Mouse (Mus musculus) naive thymus-derived CD4-positive, alpha-beta T cell, adult 2 months (primary cell): ENCODE data around the gene Rasl10b.

Experiments used
- DNase-seq: peaks from one replicate; pipeline ENCODE4 v3.0.0-alpha.2; 2011; ENCODE audit warnings: low read depth

The Rasl10b gene

GRCm38 (mm10) chr11:83409087-83409754 is at the start of gene Rasl10b:
Gene Rasl10b, plus strand, starts transcription at chr11:83409137.
- no peak for DNase-seq

GRCm38 (mm10) chr11:83364656-83365055 is 44.3 kb upstream of the Rasl10b start:
- no peak for DNase-seq

- DNase-seq, result no peak
Measured at GRCm38 (mm10) chr11:83371267-83371666, 37.7 kb upstream of the Rasl10b start.

GRCm38 (mm10) chr11:83379745-83380341 is 29.1 kb upstream of the Rasl10b start:
- no peak for DNase-seq

- no peak for DNase-seq
Measured at GRCm38 (mm10) chr11:83382876-83383531, 25.9 kb upstream of the Rasl10b start.

GRCm38 (mm10) chr11:83383532-83383887 is 25.4 kb upstream of the Rasl10b start:
- no peak for DNase-seq

- DNase-seq, result no peak
Measured at GRCm38 (mm10) chr11:83393062-83393461, 15.9 kb upstream of the Rasl10b start.

- DNase-seq, result no peak
Measured at GRCm38 (mm10) chr11:83394802-83395439, 14.0 kb upstream of the Rasl10b start.

GRCm38 (mm10) chr11:83397626-83398025 is 11.3 kb upstream of the Rasl10b start:
- DNase-seq, result no peak

- DNase-seq, result no peak
Measured at GRCm38 (mm10) chr11:83398724-83399123, 10.2 kb upstream of the Rasl10b start.

- DNase-seq, result no peak
Measured at GRCm38 (mm10) chr11:83403787-83404186, 5.2 kb upstream of the Rasl10b start.

GRCm38 (mm10) chr11:83406391-83406790 is 2.5 kb upstream of the Rasl10b start:
- DNase-seq, result no peak

GRCm38 (mm10) chr11:83408242-83408641 is 695 bp upstream of the Rasl10b start:
- no peak for DNase-seq

- DNase-seq, result no peak
Measured at GRCm38 (mm10) chr11:83409792-83410291, 905 bp downstream of the Rasl10b start.

GRCm38 (mm10) chr11:83410510-83410909 is 1.6 kb downstream of the Rasl10b start:
- no peak for DNase-seq

- peak; percentile 47 for DNase-seq
Measured at GRCm38 (mm10) chr11:83417080-83417479, 8.1 kb downstream of the Rasl10b start.

GRCm38 (mm10) chr11:83417708-83418107 is 8.8 kb downstream of the Rasl10b start:
- no peak for DNase-seq

GRCm38 (mm10) chr11:83418566-83418965 is 9.6 kb downstream of the Rasl10b start:
- DNase-seq, result no peak

GRCm38 (mm10) chr11:83420338-83420737 is 11.4 kb downstream of the Rasl10b start:
- no peak for DNase-seq

- DNase-seq, result peak; percentile 74
Measured at GRCm38 (mm10) chr11:83421305-83421704, 12.4 kb downstream of the Rasl10b start.

GRCm38 (mm10) chr11:83424681-83425080 is 15.7 kb downstream of the Rasl10b start:
- DNase-seq, result peak; percentile 84

GRCm38 (mm10) chr11:83426964-83427363 is 18.0 kb downstream of the Rasl10b start:
- DNase-seq, result peak; percentile 48

- DNase-seq, result no peak
Measured at GRCm38 (mm10) chr11:83429355-83429754, 20.4 kb downstream of the Rasl10b start, which contains the start of gene Gas2l2. Gene Gas2l2, minus strand, starts transcription at chr11:83429455.
